Mouse (Mus musculus) lung, postnatal 0 days (tissue): ENCODE data around the gene Brdt.

Experiments used
- CTCF ChIP-seq: IDR thresholded peaks from 2 replicates; pipeline ENCODE4 v1.5.1; 2016; ENCODE audit warnings: antibody characterized with exemption, mild to moderate bottlenecking
- EP300 ChIP-seq: IDR thresholded peaks from 2 replicates; pipeline ENCODE4 v1.6.1; 2016; ENCODE audit warnings: antibody characterized with exemption, mild to moderate bottlenecking, control low read depth

- TF ChIP-seq CTCF (no peak), EP300 (no peak)
Observed at GRCm38 (mm10) chr5:107389373-107389772, 58.4 kb downstream of the Brdt start.
